Mouse (Mus musculus) spleen, postnatal 14 days (tissue): ENCODE results near the gene Clmn.
"Not testable (repeated sequence)": the region's sequence is repeated elsewhere in the genome, so short reads cannot be mapped to it uniquely, and the experiment has no call there.

Experiments used
- DNase-seq, 2 experiments: peaks; one replicate each; pipeline ENCODE4 v3.0.0; 2021 to 2022; ENCODE audit warnings: low spot score in 2 of 2

The Clmn gene

DNA sequence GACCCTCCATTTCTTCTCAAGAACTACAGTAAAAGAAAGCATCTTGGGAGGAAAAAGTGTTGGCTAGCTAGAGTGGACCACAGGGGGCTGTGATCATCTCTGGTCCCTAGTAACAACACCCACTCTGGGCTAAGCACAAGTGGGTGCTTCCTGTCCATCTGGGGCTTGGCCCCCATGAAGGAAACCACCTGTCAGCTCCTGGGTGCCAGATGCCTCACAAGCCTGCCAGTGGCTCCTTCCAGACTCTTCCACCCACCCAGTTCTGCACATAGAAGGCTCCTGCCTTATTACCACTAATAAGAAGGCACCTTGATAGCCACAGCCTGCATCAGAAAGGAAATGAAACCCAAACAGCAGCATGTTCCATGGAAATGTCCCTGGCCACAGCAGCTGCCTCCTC lies 26.4 kb downstream of the Clmn start:
- DNase-seq: no peak

DNA sequence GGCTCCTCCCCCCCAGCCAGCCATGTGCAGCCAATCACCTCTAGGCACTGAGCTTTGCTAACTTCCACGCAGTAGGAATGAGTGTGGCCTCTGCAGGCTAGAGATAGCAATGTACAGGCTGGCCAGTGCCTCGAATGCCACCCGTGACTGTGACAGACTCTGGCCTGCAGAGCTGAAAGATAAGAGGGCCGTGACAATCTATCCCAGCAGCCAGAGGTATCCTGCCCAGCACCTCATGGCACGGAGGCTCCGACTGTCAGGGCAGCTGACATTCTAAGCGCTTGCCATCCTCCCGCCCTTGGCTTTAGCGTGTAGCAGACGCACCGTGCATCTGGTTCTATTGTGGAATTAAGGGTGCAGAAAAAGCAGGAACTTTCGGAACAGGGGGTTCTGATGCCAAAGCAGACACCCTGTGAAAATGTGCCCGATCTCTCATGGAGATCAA lies 26.9 kb downstream of the Clmn start:
- no peak for DNase-seq

DNA sequence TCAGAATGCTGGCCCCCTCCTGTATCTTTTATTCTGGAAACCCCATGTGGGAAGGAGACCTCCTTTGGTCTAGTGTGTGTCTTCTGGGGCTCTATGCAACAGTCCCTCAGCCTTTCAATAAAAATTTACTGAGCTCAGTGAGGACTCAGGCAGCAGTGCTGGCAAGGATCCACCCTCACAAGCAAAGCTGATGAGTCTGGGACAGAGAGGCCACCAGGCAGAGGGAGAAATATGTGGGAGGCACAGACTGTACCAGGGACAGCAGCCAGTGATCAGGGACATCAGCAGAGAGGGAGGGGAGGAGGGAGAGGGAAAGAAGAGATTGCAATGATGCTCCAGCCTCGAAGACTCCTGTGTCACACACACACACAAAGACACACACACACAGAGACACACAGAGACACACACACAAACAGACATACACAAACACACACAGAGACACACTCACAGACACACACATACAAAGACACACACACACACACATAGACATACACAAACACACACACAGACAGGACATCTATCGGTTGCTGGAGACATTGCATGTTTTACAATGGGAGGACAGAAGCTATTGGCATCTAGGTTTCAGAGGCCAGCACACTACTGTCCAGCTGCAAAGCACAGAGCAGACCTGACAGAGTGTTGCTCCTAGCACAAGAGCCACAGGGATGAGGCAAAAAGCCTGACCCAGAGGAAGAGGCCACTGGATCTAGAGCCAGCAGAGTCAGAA lies 27.6 kb downstream of the Clmn start:
- no peak for DNase-seq

DNA sequence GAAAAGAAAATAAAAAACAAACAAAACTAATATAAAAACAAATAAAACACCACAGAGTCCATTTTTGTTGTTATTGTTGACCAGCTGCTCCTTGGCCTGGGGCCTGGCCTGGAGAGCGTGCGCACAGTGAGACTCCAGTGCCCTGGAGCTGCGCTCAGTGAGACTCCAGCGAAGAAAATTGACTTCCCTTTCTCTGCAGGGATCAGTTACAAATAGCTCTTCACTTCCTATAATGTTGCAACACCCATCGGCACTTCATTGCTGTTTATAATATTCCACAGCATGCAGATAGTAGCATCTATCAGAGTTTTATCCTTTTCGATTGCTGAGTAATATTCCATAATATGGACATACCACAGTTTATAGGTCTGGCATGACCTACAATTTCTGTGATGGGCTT lies 28.6 kb downstream of the Clmn start:
- no peak for DNase-seq

DNA sequence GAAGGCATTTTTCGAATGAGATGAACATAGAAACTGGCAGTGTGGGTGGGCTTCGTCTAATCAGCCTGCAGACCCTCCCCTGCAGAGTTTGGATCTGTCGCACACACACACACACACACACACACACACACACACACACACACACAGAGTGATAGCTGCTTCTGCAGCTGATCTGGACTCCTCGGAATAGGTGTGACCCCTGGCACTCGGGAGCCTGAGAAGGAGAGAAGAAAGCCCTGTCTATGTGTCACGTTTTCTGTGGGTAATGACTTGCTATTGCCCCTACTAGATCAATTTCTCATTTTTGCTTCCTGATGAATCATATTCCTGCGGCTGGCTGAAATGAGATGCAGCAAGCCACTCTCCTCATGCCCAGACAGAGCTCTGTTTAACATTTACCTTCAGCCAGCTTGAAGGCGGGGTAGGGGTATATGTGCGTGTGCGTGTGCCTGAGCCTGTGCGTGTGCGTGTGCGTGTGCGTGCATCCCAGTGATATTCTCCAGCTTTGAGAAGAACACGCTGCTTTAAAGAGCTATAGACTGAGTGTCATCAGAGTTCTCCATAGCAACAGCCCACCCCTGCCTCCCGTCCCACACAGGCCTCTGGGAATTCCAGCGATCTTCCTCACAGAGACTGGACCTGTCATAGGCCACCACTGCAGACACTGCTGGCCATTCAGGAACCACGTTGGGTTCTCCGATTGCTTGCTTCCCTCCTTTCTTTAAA lies 29.3 kb downstream of the Clmn start:
- DNase-seq: no peak

DNA sequence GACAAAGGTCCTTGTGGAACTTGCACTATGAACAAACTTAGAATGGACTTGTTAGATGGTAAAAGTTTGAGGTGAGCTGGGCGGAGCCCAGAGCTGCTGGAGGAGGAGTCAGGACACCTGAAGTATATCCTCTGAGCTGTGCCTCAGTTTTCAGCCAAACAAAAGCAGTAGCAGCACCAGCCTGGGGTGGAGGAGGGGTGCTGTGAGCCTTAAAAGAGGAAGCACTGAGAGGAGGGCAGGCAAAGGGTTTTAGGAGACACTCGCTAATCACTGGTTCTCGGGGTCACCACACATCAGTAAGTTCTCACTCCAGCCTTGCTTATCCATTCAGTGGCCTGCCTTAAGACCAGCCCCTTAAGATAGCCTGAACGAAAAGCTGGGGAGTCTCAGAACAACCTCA lies 30.1 kb downstream of the Clmn start:
- no peak for DNase-seq

DNA sequence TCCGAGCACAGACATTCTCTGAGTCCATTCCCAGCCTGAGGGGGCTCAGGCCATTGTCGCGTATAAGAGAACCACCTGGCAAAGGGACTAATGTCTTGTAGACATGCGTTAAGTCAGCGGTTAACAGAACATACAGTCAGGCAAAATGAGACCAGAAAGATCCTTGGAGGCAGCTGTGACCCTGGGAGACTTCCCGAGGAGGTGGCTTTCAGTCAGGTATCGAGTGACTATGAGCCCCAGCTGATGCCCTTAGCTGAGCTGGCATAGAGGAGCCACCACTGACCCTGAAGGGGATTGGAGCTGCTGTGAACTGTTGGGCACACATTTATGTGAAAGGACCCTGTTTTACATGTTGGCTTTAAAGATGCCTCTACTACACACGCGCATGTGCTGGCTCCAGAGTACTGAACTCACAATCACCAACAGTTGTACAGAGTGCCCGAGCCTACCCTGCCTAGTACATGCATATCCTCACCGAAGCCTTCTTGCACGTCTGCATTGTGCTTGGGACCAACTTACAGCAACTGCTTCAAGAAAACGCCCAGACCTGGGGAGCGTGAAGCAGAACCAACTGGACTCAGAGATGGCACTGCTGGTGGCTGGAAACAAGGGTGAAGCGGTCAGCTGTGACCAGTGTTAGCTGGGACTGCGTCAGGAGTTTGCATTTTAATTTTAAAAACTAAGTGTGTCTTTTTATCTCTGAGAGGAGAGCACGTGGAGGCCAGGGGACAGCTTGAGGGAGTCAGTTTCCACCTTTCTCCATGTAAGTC lies 34.0 kb downstream of the Clmn start:
- DNase-seq: no peak

DNA sequence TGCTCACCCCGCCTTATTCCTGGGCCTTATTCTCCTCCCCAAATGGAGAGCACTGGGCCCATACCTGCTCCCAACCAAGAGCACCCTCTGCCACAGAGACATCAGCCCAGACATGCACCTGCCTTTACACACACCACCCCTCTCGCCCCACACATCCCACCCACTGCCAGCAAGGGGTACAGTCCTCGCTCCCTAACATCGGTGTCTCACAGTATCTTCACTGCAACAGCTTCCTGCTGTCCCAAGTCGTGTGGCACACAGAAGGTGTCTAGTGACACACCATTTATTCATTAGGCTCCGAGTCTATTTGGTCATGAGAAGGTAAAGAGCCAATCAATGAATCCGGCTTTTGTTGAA lies 34.6 kb downstream of the Clmn start:
- DNase-seq: no peak

DNA sequence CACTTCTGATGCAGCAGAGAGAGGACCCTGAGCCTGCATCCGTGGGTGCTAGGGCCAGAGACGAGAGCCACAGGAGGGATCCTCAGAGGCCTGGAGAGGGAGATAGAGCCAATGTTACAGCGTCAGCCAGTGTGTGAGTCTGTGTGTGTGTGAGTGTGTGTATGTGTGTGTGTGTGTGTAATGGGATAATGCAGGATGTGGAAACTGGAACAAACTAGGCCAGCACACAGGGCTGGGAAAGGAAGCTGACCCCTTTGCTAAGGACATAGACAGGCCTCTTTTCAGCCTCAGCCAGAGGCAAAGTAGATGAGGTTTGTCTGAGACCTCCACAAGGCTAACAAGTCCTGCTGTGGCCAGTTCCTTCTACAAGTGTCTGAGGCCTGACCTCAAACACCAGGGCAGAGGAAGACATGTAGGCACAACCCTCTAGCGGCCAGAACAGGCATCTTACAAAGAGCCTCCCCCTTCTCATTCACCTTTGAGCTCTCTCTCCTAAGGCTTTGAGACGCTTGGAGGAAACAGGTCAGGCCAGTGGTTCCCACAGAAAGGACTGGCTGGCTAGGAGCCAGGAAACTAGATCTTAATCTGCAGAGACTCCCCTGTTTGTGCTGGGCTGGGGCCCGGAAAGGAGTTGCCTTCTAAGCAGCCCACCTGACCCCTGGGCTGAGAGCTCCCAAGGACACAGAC lies 35.1 kb downstream of the Clmn start:
- no peak for DNase-seq

DNA sequence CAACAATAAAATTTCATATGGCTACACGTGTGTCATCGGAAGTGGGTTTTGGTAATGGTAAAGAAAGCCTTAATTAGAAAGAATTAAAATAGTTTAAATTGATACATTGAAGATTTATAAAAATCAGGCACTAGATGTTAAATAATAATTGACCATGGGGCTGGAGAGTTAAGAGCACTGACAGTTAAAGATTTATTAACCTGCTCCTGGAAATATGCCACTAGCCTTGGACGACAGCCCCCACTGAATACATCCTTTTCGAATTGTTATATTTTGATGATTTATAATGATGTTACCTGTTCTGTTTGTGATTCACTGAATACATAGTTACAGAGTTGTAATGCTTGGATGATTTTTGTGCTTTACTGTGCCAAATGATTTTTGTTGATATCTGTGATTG lies 35.9 kb downstream of the Clmn start:
- not testable (repeated sequence) for DNase-seq

DNA sequence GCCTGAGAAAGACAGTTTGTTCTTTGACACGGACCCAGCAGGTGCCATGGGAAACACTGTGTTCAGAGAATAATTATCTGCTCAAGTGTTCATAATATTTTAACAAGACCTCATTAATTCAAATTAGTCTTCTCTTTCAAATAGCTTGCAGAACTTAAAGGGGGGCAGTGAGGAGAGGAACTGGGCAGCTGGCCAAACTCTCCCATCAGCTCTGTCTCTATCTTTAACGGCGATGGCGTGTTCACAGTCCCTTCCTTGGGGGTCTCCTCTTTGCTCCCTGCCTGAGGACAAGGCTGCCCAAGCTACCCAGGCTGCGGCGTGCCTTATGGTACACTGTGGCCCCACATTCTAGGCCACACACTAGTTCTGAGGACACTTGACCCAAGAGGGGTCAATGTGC lies 37.2 kb downstream of the Clmn start:
- no peak for DNase-seq

DNA sequence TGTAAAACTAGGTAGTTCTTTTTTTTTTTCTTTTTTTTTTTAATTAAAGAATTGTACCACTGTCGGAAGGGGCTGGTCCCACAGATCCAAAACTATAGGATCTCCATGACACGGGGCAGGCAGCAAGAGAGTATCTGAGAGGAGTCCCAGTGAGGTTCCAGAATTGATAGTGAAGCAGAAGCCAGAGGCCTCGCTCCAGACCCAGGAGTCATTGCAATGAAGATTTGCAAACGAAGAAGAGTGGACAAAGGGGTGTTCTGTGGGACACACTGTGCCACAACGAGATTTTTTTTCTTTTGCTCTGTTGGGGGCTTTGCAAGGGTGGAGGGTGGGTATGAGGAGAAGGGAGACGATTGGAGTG lies 40.0 kb downstream of the Clmn start:
- no peak for DNase-seq

DNA sequence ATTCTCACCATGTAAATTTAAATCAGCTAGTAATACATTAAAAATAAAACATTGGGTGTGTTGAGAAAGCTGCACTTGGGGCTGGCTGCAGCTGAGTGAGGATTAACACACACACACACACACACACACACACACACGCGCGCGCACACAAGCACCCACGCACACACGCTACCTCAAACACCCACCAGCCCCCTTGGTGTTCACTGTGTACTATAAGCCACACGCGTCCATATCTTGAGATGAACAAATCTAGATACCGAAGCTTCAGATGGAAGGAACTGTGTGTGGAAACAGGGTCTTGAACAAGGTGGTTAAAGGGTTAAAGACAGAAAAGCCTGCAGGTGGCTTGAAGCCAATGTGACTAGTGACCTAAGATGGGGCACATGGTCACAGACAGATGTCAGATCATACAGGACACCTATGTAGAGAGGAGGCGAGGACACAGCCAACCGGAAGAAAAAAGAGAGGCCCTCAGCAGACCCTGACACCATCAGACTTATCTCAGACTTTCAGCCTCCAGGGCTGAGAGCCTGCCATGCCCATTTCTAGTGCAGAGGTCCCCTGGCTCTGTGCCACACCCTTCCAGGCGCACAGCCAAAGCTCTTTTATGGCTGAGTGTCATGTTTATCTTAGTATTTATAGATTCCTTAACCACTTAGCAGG lies 40.5 kb downstream of the Clmn start:
- peak; percentile 71 to 76 for DNase-seq

DNA sequence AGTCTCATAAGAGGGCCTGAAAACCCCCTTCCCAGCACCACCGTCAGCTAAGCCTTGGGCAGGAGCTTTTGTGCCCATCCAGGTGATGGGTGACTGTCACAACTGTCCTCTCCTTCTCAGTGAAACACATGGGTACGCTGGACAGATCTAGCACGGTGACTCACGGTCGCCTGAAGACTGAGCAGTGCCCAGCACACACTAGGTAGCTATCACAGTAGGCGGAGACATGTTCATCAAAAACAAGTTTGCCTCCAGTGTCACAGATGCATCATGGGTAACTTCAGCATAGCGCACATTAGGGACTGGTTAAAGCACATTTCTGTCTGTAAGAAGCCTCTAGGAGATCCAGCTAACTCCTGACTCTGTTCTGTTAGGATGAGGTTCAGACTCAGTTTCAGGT lies 41.2 kb downstream of the Clmn start:
- no peak for DNase-seq

DNA sequence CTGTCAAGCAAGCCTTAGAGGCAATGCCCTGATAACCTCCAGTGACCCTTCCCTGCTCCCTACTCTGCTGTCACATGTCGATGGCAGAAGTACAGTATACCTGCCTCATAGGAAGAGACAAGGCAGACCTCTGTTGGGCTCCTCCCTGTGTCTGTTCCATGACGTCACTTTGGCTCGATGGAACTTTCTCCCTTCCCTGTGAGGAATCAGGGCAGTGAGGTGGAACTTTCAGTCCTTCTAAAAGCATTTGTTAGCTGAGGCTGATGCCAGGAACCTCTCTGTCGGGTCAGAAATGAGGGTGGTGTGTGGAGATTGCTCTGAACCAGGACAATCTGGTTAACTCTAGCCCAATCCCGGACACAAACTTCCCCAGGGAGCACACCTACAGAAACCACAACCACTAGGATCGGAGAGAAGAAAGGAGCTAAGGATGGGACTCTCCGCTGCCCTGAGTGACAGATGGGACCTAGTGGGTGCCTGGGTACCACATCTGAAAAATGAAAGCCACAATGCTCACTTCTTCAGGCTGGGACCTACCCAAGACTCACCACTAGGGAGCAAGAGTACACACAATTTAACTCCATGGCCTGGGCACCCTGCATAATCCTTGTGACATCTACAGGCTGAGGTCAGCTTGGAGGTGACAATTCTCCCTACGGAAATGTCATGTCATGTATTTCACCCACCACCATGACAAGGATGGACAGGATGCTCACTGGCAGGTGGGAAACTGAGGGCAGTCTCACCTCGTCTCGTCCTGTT lies 41.9 kb downstream of the Clmn start:
- no peak for DNase-seq

DNA sequence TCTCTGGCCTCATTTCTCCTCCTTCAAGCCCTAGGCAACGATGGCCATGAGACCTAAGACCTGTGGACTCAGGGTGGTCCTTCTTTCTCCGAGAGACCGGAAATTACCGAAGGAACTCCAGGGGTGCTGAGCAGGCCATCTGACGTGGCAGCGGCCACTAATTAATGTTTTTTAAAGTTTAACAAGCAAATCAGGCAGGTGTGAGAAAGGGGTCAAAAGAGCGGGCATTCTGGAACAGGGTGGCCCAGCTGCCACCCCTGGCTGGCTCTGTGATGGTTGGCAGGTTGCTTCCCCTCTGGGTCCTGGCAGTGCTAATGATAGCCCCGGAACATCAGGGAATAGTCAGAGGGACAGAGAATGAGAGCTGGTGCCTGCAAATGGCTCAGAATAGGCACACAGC lies 42.7 kb downstream of the Clmn start:
- no peak for DNase-seq

DNA sequence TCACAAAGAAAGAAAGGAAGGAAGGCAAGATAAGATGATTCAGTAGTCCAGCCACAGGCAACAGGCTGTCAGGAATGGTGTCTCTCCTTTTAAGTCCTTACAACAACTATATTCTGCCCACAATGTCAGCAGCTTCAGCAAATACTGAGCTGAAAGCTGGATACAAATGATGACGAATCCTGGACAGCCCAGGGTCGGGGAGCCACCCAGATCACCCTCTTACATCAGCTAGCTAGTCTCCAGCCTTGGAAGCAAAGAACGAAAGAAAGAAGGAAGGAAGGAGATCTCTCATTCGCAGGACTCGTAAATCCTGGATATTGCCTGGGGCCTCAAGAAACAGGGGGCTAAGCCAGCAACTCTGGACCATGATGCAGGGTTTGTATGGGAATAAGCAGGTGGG lies 44.8 kb downstream of the Clmn start:
- DNase-seq: no peak

DNA sequence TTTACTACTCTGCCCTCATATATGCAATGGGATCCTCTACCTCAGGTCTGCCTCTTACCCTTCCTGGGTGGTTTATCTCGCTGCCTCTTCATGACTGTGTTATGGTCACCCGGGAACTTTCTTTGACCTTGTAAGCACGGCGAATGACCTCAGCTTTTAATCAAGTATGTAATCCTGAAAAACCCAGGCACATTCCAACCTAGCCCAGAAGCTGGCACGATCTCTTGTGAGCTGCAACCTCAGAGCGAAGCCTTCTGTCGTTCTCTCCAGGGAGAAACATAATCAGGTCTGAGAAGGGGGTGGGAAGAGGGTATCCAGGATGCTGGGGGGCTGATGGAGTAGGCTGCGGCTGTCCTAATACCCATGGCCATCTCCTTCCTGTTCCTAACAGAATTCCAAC lies 45.8 kb downstream of the Clmn start:
- no peak for DNase-seq

DNA sequence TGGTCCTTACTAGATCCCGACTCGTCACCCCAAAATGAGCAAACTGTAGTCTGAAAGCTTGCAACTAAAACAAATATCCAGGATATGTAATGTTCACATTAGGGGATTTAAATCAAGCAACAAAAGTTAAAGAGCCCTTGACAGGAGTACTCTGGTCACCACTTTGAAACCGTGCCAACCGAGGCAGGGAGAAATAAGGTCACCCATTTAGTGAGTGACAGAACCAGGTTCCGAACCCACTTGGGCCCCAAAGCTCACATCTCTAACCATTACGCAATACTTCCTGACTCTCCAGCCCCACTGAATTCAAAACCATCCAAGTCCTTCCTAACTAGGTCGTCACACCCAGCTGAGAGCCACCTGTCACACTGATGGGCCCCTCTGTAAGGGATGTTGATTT lies 46.8 kb downstream of the Clmn start:
- DNase-seq: no peak

DNA sequence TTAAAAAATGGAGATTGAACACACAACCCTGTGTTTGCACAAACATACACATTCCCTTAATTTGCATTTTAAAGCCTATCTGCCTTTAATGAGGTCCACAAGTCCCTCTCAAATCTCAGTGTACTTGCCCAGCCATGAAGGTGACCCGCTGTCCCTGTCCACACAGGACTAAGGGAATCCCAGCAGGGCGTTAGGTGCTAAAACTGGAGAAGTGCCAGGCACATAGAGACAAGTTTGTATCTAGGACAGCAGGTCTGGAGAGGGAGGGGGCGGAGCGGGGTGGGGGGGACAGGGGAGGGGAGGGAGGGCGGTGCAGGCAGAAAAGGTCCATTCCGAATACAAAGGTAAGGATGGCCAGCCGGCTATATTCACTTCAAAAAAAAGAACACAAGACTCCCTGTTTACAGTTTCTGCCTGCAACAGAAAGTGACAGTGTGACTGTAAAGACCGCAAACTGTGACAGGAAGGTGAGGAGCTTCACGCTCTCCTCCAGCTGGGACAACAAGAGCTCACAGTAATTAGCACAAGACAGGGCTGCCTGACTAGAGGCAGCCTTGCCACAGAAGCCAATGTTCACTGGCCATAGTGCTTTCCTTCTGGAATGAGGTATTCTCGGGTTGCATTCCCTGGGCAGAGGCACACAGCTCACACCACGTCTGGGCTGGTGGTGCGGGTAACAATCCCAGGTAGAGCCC lies 47.6 kb downstream of the Clmn start:
- no peak for DNase-seq

DNA sequence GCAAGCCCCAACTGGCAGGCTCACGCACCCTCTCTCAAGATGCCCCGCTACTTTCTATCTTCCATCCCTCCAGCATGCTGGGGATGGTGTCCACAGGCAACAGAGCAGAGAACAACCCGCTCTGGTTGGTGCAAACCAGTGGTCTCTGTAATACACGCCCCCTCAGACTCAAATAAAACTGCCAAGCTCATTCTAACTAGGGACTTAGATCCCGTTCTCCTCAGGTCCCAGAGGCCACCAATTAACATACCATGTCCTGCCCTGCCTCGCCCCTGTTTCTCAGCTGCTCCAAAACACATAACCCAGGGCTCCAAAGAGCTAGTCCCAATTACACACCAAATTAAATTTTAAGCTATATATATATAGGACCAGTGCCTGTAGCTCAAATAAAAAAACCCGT lies 50.6 kb downstream of the Clmn start:
- DNase-seq: no peak
